Mouse (Mus musculus) bone marrow macrophage, adult 2 months (primary cell): ENCODE data around the gene Nol3. TPM values are rescaled to one million over a fixed set of nuclear protein-coding genes. Genes with fewer than 3 reads are reported as not detected.

Source experiments
- H3K27ac ChIP-seq: 2 replicates; pipeline ENCODE4 v1.5.1; 2012; ENCODE audit warnings: low read depth, low read length; ENCODE audit not compliant: insufficient read depth
- H3K4me1 ChIP-seq: 2 replicates; pipeline ENCODE4 v1.6.1; 2012; ENCODE audit warnings: low read length; ENCODE audit not compliant: control insufficient read depth, insufficient read depth
- H3K4me3 ChIP-seq: 2 replicates; pipeline ENCODE4 v1.5.1; 2012; ENCODE audit warnings: mild to moderate bottlenecking, low read length, moderate library complexity; ENCODE audit not compliant: insufficient read depth
- CTCF ChIP-seq: IDR thresholded peaks from 2 replicates; pipeline ENCODE4 v1.5.1; 2012; ENCODE audit warnings: low read depth, mild to moderate bottlenecking, low read length, moderate library complexity
- POLR2A ChIP-seq: IDR thresholded peaks from 2 replicates; pipeline ENCODE4 v1.6.1; 2012; ENCODE audit warnings: mild to moderate bottlenecking, low read depth, low read length, borderline replicate concordance
- polyA plus RNA-seq: library from polyadenylated mRNA; stranded (reverse); fragments of >200 nt; gene quantifications from 2 replicates; pipeline ENCODE4 v1.2.4, GENCODE M21; 2012; ENCODE audit not compliant: missing spikeins, insufficient read depth, insufficient read length

Nol3 gene
- polyA plus RNA-seq, 1 experiment: 0.23 TPM

- H3K4me1 ChIP-seq: peaks cover 29% of the 10 kb centered on the region
These were observed 12.6 kb upstream of the Nol3 start for GRCm38 (mm10) chr8:105263244-105263912.

GRCm38 (mm10) chr8:105264024-105264982 lies 11.6 kb upstream of the Nol3 start, which contains the start of the genes Tradd and Fbxl8:
Gene Tradd (minus strand): TSS chr8:105264609.
Gene Fbxl8 (plus strand): TSS chr8:105264648.
- Histone ChIP-seq H3K4me1 (peaks cover 29% of the 10 kb centered on the region), H3K4me3 (peak within 1 kb of the TSS; percentile 84), H3K27ac (peak within 1 kb of the TSS; percentile 42)
- no peak for TF ChIP-seq CTCF
- TF ChIP-seq POLR2A: no peak

More at GRCm38 (mm10) chr8:105263244-105263912, 12.6 kb upstream of the Nol3 start:
- H3K4me3 ChIP-seq: peak overlapping the region; percentile 84
- TF ChIP-seq POLR2A (no peak), CTCF (no peak)
- no peak overlapping the region for H3K27ac ChIP-seq

GRCm38 (mm10) chr8:105265128-105265527 lies 10.8 kb upstream of the Nol3 start:
- peak overlapping the region; percentile 84 for H3K4me3 ChIP-seq
- TF ChIP-seq POLR2A: no peak
- no peak for TF ChIP-seq CTCF
- H3K4me1 ChIP-seq: peaks cover 27% of the 10 kb centered on the region
- peak overlapping the region; percentile 42 for H3K27ac ChIP-seq

GRCm38 (mm10) chr8:105266775-105267174 lies 9.2 kb upstream of the Nol3 start:
- H3K4me1 ChIP-seq: peaks cover 15% of the 10 kb centered on the region
- H3K4me3 ChIP-seq: no peak overlapping the region

GRCm38 (mm10) chr8:105268342-105269074 lies 7.4 kb upstream of the Nol3 start:
- TF ChIP-seq POLR2A: no peak
- Histone ChIP-seq H3K27ac (no peak overlapping the region), H3K4me1 (peaks cover 9% of the 10 kb centered on the region), H3K4me3 (peak overlapping the region; percentile 55)

More at GRCm38 (mm10) chr8:105266775-105267174, 9.2 kb upstream of the Nol3 start:
- TF ChIP-seq CTCF: no peak
- TF ChIP-seq POLR2A: no peak
- no peak overlapping the region for H3K27ac ChIP-seq

- peak overlapping the region; percentile 55 for H3K4me3 ChIP-seq
- peaks cover 8% of the 10 kb centered on the region for H3K4me1 ChIP-seq
- TF ChIP-seq CTCF (no peak), POLR2A (no peak)
- no peak overlapping the region for H3K27ac ChIP-seq
These were observed 6.9 kb upstream of the Nol3 start for GRCm38 (mm10) chr8:105269075-105269458.

DNA sequence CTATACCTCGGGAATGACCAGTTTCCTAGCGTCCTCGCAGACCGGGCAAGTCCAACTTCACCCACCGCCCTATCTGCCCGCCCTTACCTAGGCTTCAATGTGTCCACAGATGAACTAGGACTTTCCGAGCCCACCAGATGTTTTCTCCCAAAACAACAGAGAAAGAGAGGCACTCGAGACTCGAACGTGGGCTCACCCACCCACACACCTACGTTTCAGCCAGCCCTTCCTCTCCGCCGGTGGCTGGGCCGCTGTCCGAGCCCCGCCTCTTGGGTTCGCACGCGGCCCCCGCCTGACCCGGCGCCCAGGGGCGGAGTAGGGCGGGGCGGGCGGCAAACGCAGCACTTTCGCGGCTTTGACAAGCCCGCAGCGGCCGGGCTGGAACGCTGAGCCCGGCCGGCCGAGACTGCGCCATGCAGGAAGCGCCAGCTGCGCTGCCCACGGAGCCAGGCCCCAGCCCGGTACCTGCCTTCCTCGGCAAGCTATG lies 6.4 kb upstream of the Nol3 start, which contains the start of gene Hsf4:
TSS of gene Hsf4 (plus strand) at position 341 of the 487 bp plus-strand sequence.
- Histone ChIP-seq H3K27ac (no peak within 1 kb of the TSS), H3K4me1 (peaks cover 8% of the 10 kb centered on the region), H3K4me3 (peak within 1 kb of the TSS; percentile 55)
- TF ChIP-seq CTCF (no peak), POLR2A (no peak)

GRCm38 (mm10) chr8:105270101-105270915 lies 5.6 kb upstream of the Nol3 start:
- H3K4me3 ChIP-seq: peak overlapping the region; percentile 55
- no peak for TF ChIP-seq POLR2A
- TF ChIP-seq CTCF: no peak
- no peak overlapping the region for H3K27ac ChIP-seq
- peaks cover 8% of the 10 kb centered on the region for H3K4me1 ChIP-seq
